Mouse (Mus musculus) heart, embryonic 12.5 days (tissue): ENCODE data around the gene Lmo2. TPM values are rescaled to one million over a fixed set of nuclear protein-coding genes. Genes with fewer than 3 reads are reported as not detected.
A peak's percentile ranks its signal among the peaks of the same experiment; 100 is the strongest.

ENCODE experiments used
- ATAC-seq: fragments of 200-750 bp; cut with Nextera tagmentation; 2 replicates; pipeline ENCODE4 v1.8.0; 2017; ENCODE audit warnings: moderate TSS enrichment, moderate library complexity; ENCODE audit not compliant: insufficient number of reproducible peaks, low FRiP score
- H3K27ac ChIP-seq: fragments of 300-500 bp; sonication (generic); 2 replicates; pipeline ENCODE4 v1.5.1; 2016; ENCODE audit warnings: mild to moderate bottlenecking, moderate library complexity; ENCODE audit not compliant: poor library complexity, severe bottlenecking
- H3K27me3 ChIP-seq: fragments of 300-500 bp; sonication (generic); replicated peaks from 2 replicates; pipeline ENCODE4 v1.6.1; 2016; ENCODE audit warnings: mild to moderate bottlenecking, moderate library complexity
- H3K36me3 ChIP-seq: fragments of 300-500 bp; sonication (generic); 2 replicates; pipeline ENCODE4 v1.6.1; 2016; ENCODE audit warnings: mild to moderate bottlenecking, moderate library complexity
- H3K4me1 ChIP-seq: fragments of 300-500 bp; sonication (generic); replicated peaks from 2 replicates; pipeline ENCODE4 v1.6.1; 2016; ENCODE audit warnings: mild to moderate bottlenecking
- H3K4me2 ChIP-seq: fragments of 300-500 bp; sonication (generic); 2 replicates; pipeline ENCODE4 v1.6.1; 2016; ENCODE audit warnings: mild to moderate bottlenecking, moderate library complexity
- H3K4me3 ChIP-seq: fragments of 300-500 bp; sonication (generic); 2 replicates; pipeline ENCODE4 v1.5.1; 2016; ENCODE audit warnings: mild to moderate bottlenecking
- H3K9ac ChIP-seq: fragments of 300-500 bp; sonication (generic); 2 replicates; pipeline ENCODE4 v1.6.1; 2016; ENCODE audit warnings: mild to moderate bottlenecking, moderate library complexity
- H3K9me3 ChIP-seq: fragments of 300-500 bp; sonication (generic); replicated peaks from 2 replicates; pipeline ENCODE4 v1.6.1; 2016; ENCODE audit warnings: mild to moderate bottlenecking, moderate library complexity
- WGBS: fragments of 180-500 bp; shearing (Covaris S2); methylation state at CpG from one replicate; pipeline ENCODE4 v1.1.7; 2016; 5-methylcytosine and 5-hydroxymethylcytosine counted together
- polyA plus RNA-seq: library from polyadenylated mRNA; unstranded; fragments of >200 nt; fragmentation: Nextera tagmentation; extraction: Ambion mirVana; gene quantifications from 2 replicates; pipeline ENCODE4 v1.2.1, GENCODE M21; 2016

Lmo2 gene
- polyA plus RNA-seq, 1 experiment from 2014 or later = 22.3 TPM

- peaks cover 13% of the 10 kb centered on the region for H3K4me1 ChIP-seq
- H3K9me3 ChIP-seq = no peaks in the 10 kb centered on the region
- no peaks in the 10 kb centered on the region for H3K36me3 ChIP-seq
- H3K4me2 ChIP-seq = no peak overlapping the region
- no peak overlapping the region for H3K9ac ChIP-seq
- H3K4me3 ChIP-seq = no peak overlapping the region
- H3K27ac ChIP-seq = no peak overlapping the region
- peaks cover 7% of the 10 kb centered on the region; the same call in 1 of the 2 replicates for H3K27me3 ChIP-seq
- ATAC-seq = no peak
- WGBS = 70% methylated on average over 3 of the region's 3 CpGs
Measured at GRCm38 (mm10) chr2:103941085-103941484, 16.7 kb upstream of the Lmo2 start.

- peaks cover 13% of the 10 kb centered on the region for H3K4me1 ChIP-seq
- H3K36me3 ChIP-seq = no peaks in the 10 kb centered on the region
- H3K4me3 ChIP-seq = no peak overlapping the region
- peaks cover 19% of the 10 kb centered on the region; the same call in 1 of the 2 replicates for H3K27me3 ChIP-seq
- WGBS = 80% methylated on average over 2 of the region's 2 CpGs
- no peak for ATAC-seq
- H3K4me2 ChIP-seq = no peak overlapping the region
- no peak overlapping the region for H3K9ac ChIP-seq
- H3K9me3 ChIP-seq = no peaks in the 10 kb centered on the region
- no peak overlapping the region for H3K27ac ChIP-seq
Measured at GRCm38 (mm10) chr2:103944859-103945258, 12.9 kb upstream of the Lmo2 start.

- 61% methylated on average over 5 of the region's 5 CpGs for WGBS
- Histone ChIP-seq H3K9ac (no peak overlapping the region), H3K4me2 (no peak overlapping the region)
Measured at GRCm38 (mm10) chr2:103945571-103946092, 12.2 kb upstream of the Lmo2 start.

GRCm38 (mm10) chr2:103946892-103947291, 10.9 kb upstream of the Lmo2 start:
- 73% methylated on average over 8 of the region's 8 CpGs for WGBS
- H3K4me3 ChIP-seq = no peak overlapping the region
- no peaks in the 10 kb centered on the region for H3K36me3 ChIP-seq
- H3K4me1 ChIP-seq = peaks cover 13% of the 10 kb centered on the region
- no peak overlapping the region for H3K4me2 ChIP-seq
- ATAC-seq = no peak
- H3K27me3 ChIP-seq = peaks cover 14% of the 10 kb centered on the region; the same call in 1 of the 2 replicates
- H3K27ac ChIP-seq = no peak overlapping the region
- no peak overlapping the region for H3K9ac ChIP-seq
- no peaks in the 10 kb centered on the region for H3K9me3 ChIP-seq

More at GRCm38 (mm10) chr2:103945571-103946092, 12.2 kb upstream of the Lmo2 start:
- Histone ChIP-seq H3K9me3 (no peaks in the 10 kb centered on the region), H3K36me3 (no peaks in the 10 kb centered on the region), H3K4me1 (peaks cover 13% of the 10 kb centered on the region), H3K27me3 (peaks cover 15% of the 10 kb centered on the region; the same call in 1 of the 2 replicates), H3K4me3 (no peak overlapping the region), H3K27ac (no peak overlapping the region)
- no peak for ATAC-seq

GRCm38 (mm10) chr2:103947982-103948655, 9.7 kb upstream of the Lmo2 start:
- 66% methylated on average over 8 of the region's 8 CpGs for WGBS
- Histone ChIP-seq H3K27me3 (peaks cover 17% of the 10 kb centered on the region; the same call in 1 of the 2 replicates), H3K9ac (no peak overlapping the region)

GRCm38 (mm10) chr2:103953050-103953835, 4.5 kb upstream of the Lmo2 start:
- Histone ChIP-seq H3K27ac (no peak overlapping the region), H3K4me3 (no peak overlapping the region), H3K9ac (no peak overlapping the region), H3K27me3 (peaks cover 7% of the 10 kb centered on the region; the same call in 1 of the 2 replicates), H3K9me3 (no peaks in the 10 kb centered on the region), H3K36me3 (no peaks in the 10 kb centered on the region), H3K4me1 (peaks cover 9% of the 10 kb centered on the region), H3K4me2 (no peak overlapping the region)
- ATAC-seq = no peak
- WGBS = 92% methylated on average over 6 of the region's 6 CpGs

More at GRCm38 (mm10) chr2:103947982-103948655, 9.7 kb upstream of the Lmo2 start:
- Histone ChIP-seq H3K27ac (no peak overlapping the region), H3K4me1 (peaks cover 13% of the 10 kb centered on the region), H3K4me3 (no peak overlapping the region), H3K36me3 (no peaks in the 10 kb centered on the region), H3K9me3 (no peaks in the 10 kb centered on the region), H3K4me2 (no peak overlapping the region)
- ATAC-seq = no peak

GRCm38 (mm10) chr2:103955714-103956113, 2.1 kb upstream of the Lmo2 start:
- 72% methylated on average over 3 of the region's 3 CpGs for WGBS
- no peak for ATAC-seq
- H3K9ac ChIP-seq = no peak overlapping the region
- H3K27me3 ChIP-seq = peaks cover 3% of the 10 kb centered on the region; the same call in 1 of the 2 replicates
- H3K9me3 ChIP-seq = no peaks in the 10 kb centered on the region
- no peak overlapping the region for H3K4me2 ChIP-seq
- H3K36me3 ChIP-seq = no peaks in the 10 kb centered on the region
- peaks cover 10% of the 10 kb centered on the region for H3K4me1 ChIP-seq
- no peak overlapping the region for H3K4me3 ChIP-seq
- H3K27ac ChIP-seq = no peak overlapping the region

GRCm38 (mm10) chr2:103956867-103957266, 919 bp upstream of the Lmo2 start:
- no peaks in the 10 kb centered on the region for H3K9me3 ChIP-seq

GRCm38 (mm10) chr2:103958634-103959033, 848 bp downstream of the Lmo2 start:
- Histone ChIP-seq H3K9ac (no peak overlapping the region), H3K27ac (no peak overlapping the region), H3K4me1 (peaks cover 10% of the 10 kb centered on the region), H3K27me3 (peaks cover 4% of the 10 kb centered on the region), H3K36me3 (no peaks in the 10 kb centered on the region), H3K9me3 (no peaks in the 10 kb centered on the region), H3K4me2 (no peak overlapping the region), H3K4me3 (no peak overlapping the region)
- ATAC-seq = no peak
- 57% methylated on average over 3 of the region's 3 CpGs for whole genome bisulfite sequencing

More at GRCm38 (mm10) chr2:103956867-103957266, 919 bp upstream of the Lmo2 start:
- Histone ChIP-seq H3K36me3 (no peaks in the 10 kb centered on the region), H3K4me2 (no peak overlapping the region), H3K4me1 (peaks cover 10% of the 10 kb centered on the region), H3K9ac (no peak overlapping the region), H3K27ac (no peak overlapping the region), H3K4me3 (no peak overlapping the region), H3K27me3 (peaks cover 3% of the 10 kb centered on the region)
- WGBS = 74% methylated on average over 6 of the region's 6 CpGs
- ATAC-seq = peak; percentile 34; the same call in 1 of the 2 replicates

GRCm38 (mm10) chr2:103959066-103959465, 1.3 kb downstream of the Lmo2 start:
- Histone ChIP-seq H3K9ac (no peak overlapping the region), H3K4me3 (no peak overlapping the region), H3K36me3 (no peaks in the 10 kb centered on the region), H3K4me1 (peaks cover 10% of the 10 kb centered on the region), H3K9me3 (no peaks in the 10 kb centered on the region), H3K27me3 (peaks cover 4% of the 10 kb centered on the region), H3K4me2 (no peak overlapping the region), H3K27ac (no peak overlapping the region)
- ATAC-seq = no peak
- WGBS = 80% methylated on average over 5 of the region's 5 CpGs

- 87% methylated on average over 6 of the region's 6 CpGs for WGBS
- peaks cover 8% of the 10 kb centered on the region for H3K27me3 ChIP-seq
Measured at GRCm38 (mm10) chr2:103959574-103959973, 1.8 kb downstream of the Lmo2 start.

More at GRCm38 (mm10) chr2:103959574-103959973, 1.8 kb downstream of the Lmo2 start:
- no peak overlapping the region for H3K9ac ChIP-seq
- ATAC-seq = no peak
- no peaks in the 10 kb centered on the region for H3K36me3 ChIP-seq
- no peak overlapping the region for H3K4me3 ChIP-seq
- H3K4me1 ChIP-seq = peaks cover 10% of the 10 kb centered on the region
- no peak overlapping the region for H3K4me2 ChIP-seq
- H3K9me3 ChIP-seq = no peaks in the 10 kb centered on the region
- no peak overlapping the region for H3K27ac ChIP-seq
